Mouse (Mus musculus): ENCODE measurements around the gene Olfr10. TPM values are rescaled to one million over a fixed set of nuclear protein-coding genes. Genes with fewer than 3 reads are reported as not detected.

Gene Olfr10
- polyA plus RNA-seq (2014; fragmentation: Illumina TruSeq; extraction: RNeasy Lipid Tissue Mini Kit (QIAGEN cat#74804)): not detected

GRCm38 (mm10) chr11:49304441-49304840, at the start of gene Olfr10:
TSS of gene Olfr10 (plus strand) at chr11:49304741.

GRCm38 (mm10) chr11:49278222-49278621, 26.3 kb upstream of the Olfr10 start, which contains the start of gene Olfr1393:
TSS of gene Olfr1393 (plus strand) at chr11:49278304.

DNA sequence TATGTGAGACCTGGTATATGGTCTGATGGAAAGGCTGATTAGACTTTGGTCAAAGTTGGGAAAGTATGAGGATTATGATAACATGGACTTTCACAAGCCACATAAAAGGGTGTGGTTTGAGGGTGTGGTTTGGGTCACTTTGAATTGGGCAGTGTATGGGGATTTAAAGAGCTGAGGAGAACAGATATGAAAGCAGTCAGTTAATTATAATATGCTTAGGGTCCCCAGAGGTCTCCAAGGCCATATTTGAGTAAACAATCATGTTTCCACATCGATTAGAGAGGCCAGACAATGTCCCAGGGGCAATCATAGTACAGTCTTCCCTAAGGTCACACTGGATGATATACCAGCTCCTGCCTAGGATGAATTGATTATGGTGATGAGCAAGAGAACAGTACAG, 19.6 kb upstream of the Olfr10 start, which contains the start of gene Olfr1392:
TSS of gene Olfr1392 (plus strand) at position 301 of the 400 bp plus-strand sequence.

GRCm38 (mm10) chr11:49322442-49322841, 17.9 kb downstream of the Olfr10 start, which contains the start of gene Olfr1391:
TSS of gene Olfr1391 (plus strand) at chr11:49322742.

DNA sequence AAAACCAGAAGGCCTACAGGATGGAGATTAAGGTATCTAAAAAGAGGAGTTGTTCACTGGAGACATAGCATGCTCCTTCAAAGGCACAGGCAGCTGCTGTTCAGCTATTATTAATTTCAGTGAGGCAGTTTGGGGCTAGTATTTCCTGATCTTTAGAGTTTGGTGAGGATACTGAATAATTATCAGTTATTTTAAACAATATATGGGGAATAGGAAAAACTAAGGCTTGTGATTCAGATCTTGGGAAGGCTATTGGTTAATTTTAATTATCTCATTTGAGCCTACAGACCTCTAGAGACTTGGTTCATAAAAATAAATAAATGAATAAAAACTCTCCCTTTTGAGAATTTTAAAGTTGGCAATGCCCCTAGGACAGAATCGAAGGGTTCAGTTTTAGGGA, 30.3 kb downstream of the Olfr10 start, which contains the start of gene Olfr1390:
TSS of gene Olfr1390 (plus strand) at position 301 of the 400 bp plus-strand sequence.

Other genes with a start within 250 kb of the Olfr10 start
- 21.7 TPM for gene Tgtp2, start 240.5 kb upstream of the Olfr10 start, polyA plus RNA-seq (2014; fragmentation: Illumina TruSeq; extraction: RNeasy Lipid Tissue Mini Kit (QIAGEN cat#74804))
- 19.0 TPM for gene Ifi47, start 228.2 kb upstream of the Olfr10 start, polyA plus RNA-seq (2014; fragmentation: Illumina TruSeq; extraction: RNeasy Lipid Tissue Mini Kit (QIAGEN cat#74804))
- gene Olfr1396, start 189.9 kb upstream of the Olfr10 start, polyA plus RNA-seq (2014; fragmentation: Illumina TruSeq; extraction: RNeasy Lipid Tissue Mini Kit (QIAGEN cat#74804)): 0.20 TPM
- gene Olfr1395, start 162.5 kb upstream of the Olfr10 start, polyA plus RNA-seq (2014; fragmentation: Illumina TruSeq; extraction: RNeasy Lipid Tissue Mini Kit (QIAGEN cat#74804)): not detected
- not detected for gene Olfr1394, start 150.4 kb upstream of the Olfr10 start, polyA plus RNA-seq (2014; fragmentation: Illumina TruSeq; extraction: RNeasy Lipid Tissue Mini Kit (QIAGEN cat#74804))
- gene Btnl9, start 117.6 kb upstream of the Olfr10 start, polyA plus RNA-seq (2014; fragmentation: Illumina TruSeq; extraction: RNeasy Lipid Tissue Mini Kit (QIAGEN cat#74804)): 5.2 TPM
- 234 TPM for gene Zfp62, start 101.4 kb upstream of the Olfr10 start, polyA plus RNA-seq (2014; fragmentation: Illumina TruSeq; extraction: RNeasy Lipid Tissue Mini Kit (QIAGEN cat#74804))
- gene Mgat1, start 60.5 kb upstream of the Olfr10 start, polyA plus RNA-seq (2014; fragmentation: Illumina TruSeq; extraction: RNeasy Lipid Tissue Mini Kit (QIAGEN cat#74804)): 16.9 TPM
- not detected for gene Olfr1393, start 26.4 kb upstream of the Olfr10 start, polyA plus RNA-seq (2014; fragmentation: Illumina TruSeq; extraction: RNeasy Lipid Tissue Mini Kit (QIAGEN cat#74804))
- not detected for gene Olfr1392, start 19.5 kb upstream of the Olfr10 start, polyA plus RNA-seq (2014; fragmentation: Illumina TruSeq; extraction: RNeasy Lipid Tissue Mini Kit (QIAGEN cat#74804))
- gene Olfr1391, start 18.0 kb downstream of the Olfr10 start, polyA plus RNA-seq (2014; fragmentation: Illumina TruSeq; extraction: RNeasy Lipid Tissue Mini Kit (QIAGEN cat#74804)): not detected
- gene Olfr1390, start 30.4 kb downstream of the Olfr10 start, polyA plus RNA-seq (2014; fragmentation: Illumina TruSeq; extraction: RNeasy Lipid Tissue Mini Kit (QIAGEN cat#74804)): not detected
- gene Olfr1389, start 118.3 kb downstream of the Olfr10 start, polyA plus RNA-seq (2014; fragmentation: Illumina TruSeq; extraction: RNeasy Lipid Tissue Mini Kit (QIAGEN cat#74804)): not detected
- not detected for gene Olfr1388, start 131.9 kb downstream of the Olfr10 start, polyA plus RNA-seq (2014; fragmentation: Illumina TruSeq; extraction: RNeasy Lipid Tissue Mini Kit (QIAGEN cat#74804))
- gene Olfr1387, start 150.6 kb downstream of the Olfr10 start, polyA plus RNA-seq (2014; fragmentation: Illumina TruSeq; extraction: RNeasy Lipid Tissue Mini Kit (QIAGEN cat#74804)): not detected
- not detected for gene Olfr1386, start 160.3 kb downstream of the Olfr10 start, polyA plus RNA-seq (2014; fragmentation: Illumina TruSeq; extraction: RNeasy Lipid Tissue Mini Kit (QIAGEN cat#74804))
- not detected for gene Olfr1385, start 184.3 kb downstream of the Olfr10 start, polyA plus RNA-seq (2014; fragmentation: Illumina TruSeq; extraction: RNeasy Lipid Tissue Mini Kit (QIAGEN cat#74804))
- gene Olfr1384, start 202.0 kb downstream of the Olfr10 start, polyA plus RNA-seq (2014; fragmentation: Illumina TruSeq; extraction: RNeasy Lipid Tissue Mini Kit (QIAGEN cat#74804)): not detected
- not detected for gene Olfr1383, start 214.9 kb downstream of the Olfr10 start, polyA plus RNA-seq (2014; fragmentation: Illumina TruSeq; extraction: RNeasy Lipid Tissue Mini Kit (QIAGEN cat#74804))
- not detected for gene Olfr1382, start 223.5 kb downstream of the Olfr10 start, polyA plus RNA-seq (2014; fragmentation: Illumina TruSeq; extraction: RNeasy Lipid Tissue Mini Kit (QIAGEN cat#74804))
- gene Olfr1381, start 238.7 kb downstream of the Olfr10 start, polyA plus RNA-seq (2014; fragmentation: Illumina TruSeq; extraction: RNeasy Lipid Tissue Mini Kit (QIAGEN cat#74804)): not detected